Mouse (Mus musculus): ENCODE results near the gene Rerg. TPM values are rescaled to one million over a fixed set of nuclear protein-coding genes. Genes with fewer than 3 reads are reported as not detected.

Gene Rerg
- polyA plus RNA-seq, 1 experiment from 2014 or later, result 3.2 TPM

- 1% methylated on average over 8 of the region's 11 CpGs for WGBS
- Histone ChIP-seq H3K4me1 (replicated peaks) (peaks cover 15% of the 10 kb centered on the region), H3K27me3 (no peaks in the 10 kb centered on the region), H3K27ac (no peak overlapping the region), H3K9me3 (no peaks in the 10 kb centered on the region), H3K4me2 (peak overlapping the region; percentile 41), H3K9ac (no peak overlapping the region), H3K36me3 (no peaks in the 10 kb centered on the region), H3K4me3 (no peak overlapping the region)
- 0 out of 2 replicates have a peak, but pooled peaks have one; percentile 33 for ATAC-seq (ENCODE audit: low FRiP score)
Observed at GRCm38 (mm10) chr6:137142796-137143195, 27.5 kb downstream of the Rerg start.

- H3K4me2 ChIP-seq, result no peak overlapping the region
- no peaks in the 10 kb centered on the region for H3K9me3 ChIP-seq
- no peaks in the 10 kb centered on the region for H3K36me3 ChIP-seq
- no peak for ATAC-seq (ENCODE audit: low FRiP score)
- H3K27ac ChIP-seq, result no peak overlapping the region
- H3K27me3 ChIP-seq, result no peaks in the 10 kb centered on the region
- 65% methylated on average over 5 of the region's 5 CpGs for WGBS
- H3K9ac ChIP-seq, result no peak overlapping the region
- H3K4me3 ChIP-seq, result no peak overlapping the region
- peaks cover 20% of the 10 kb centered on the region for H3K4me1 ChIP-seq (replicated peaks)
Observed at GRCm38 (mm10) chr6:137141247-137141820, 29.0 kb downstream of the Rerg start.

GRCm38 (mm10) chr6:137138822-137139221 lies 31.5 kb downstream of the Rerg start:
- H3K9ac ChIP-seq, result no peak overlapping the region
- no peak for ATAC-seq (ENCODE audit: low FRiP score)
- no peaks in the 10 kb centered on the region for H3K27me3 ChIP-seq
- no peaks in the 10 kb centered on the region for H3K9me3 ChIP-seq
- no peak overlapping the region for H3K27ac ChIP-seq
- H3K4me3 ChIP-seq, result no peak overlapping the region
- peaks cover 37% of the 10 kb centered on the region for H3K4me1 ChIP-seq (replicated peaks)
- no peak overlapping the region for H3K4me2 ChIP-seq
- 80% methylated on average over 8 of the region's 8 CpGs for WGBS
- H3K36me3 ChIP-seq, result no peaks in the 10 kb centered on the region

- H3K27me3 ChIP-seq, result no peaks in the 10 kb centered on the region
- peaks cover 37% of the 10 kb centered on the region for H3K4me1 ChIP-seq (replicated peaks)
- no peak overlapping the region for H3K4me2 ChIP-seq
- ATAC-seq (ENCODE audit: low FRiP score), result no peak
- no peaks in the 10 kb centered on the region for H3K36me3 ChIP-seq
- H3K9me3 ChIP-seq, result no peaks in the 10 kb centered on the region
- H3K9ac ChIP-seq, result no peak overlapping the region
- WGBS, result 50% methylated on average over 3 of the region's 3 CpGs
- no peak overlapping the region for H3K4me3 ChIP-seq
- no peak overlapping the region for H3K27ac ChIP-seq
Observed at GRCm38 (mm10) chr6:137138391-137138790, 31.9 kb downstream of the Rerg start.

GRCm38 (mm10) chr6:137136401-137136800 lies 33.9 kb downstream of the Rerg start:
- H3K4me1 ChIP-seq (replicated peaks), result peaks cover 28% of the 10 kb centered on the region
- H3K9me3 ChIP-seq, result no peaks in the 10 kb centered on the region
- no peak overlapping the region; the same call in 1 of the 2 replicates for H3K4me2 ChIP-seq
- no peaks in the 10 kb centered on the region for H3K36me3 ChIP-seq
- no peak for ATAC-seq (ENCODE audit: low FRiP score)
- no peak overlapping the region for H3K4me3 ChIP-seq
- no peaks in the 10 kb centered on the region for H3K27me3 ChIP-seq
- H3K9ac ChIP-seq, result no peak overlapping the region
- H3K27ac ChIP-seq, result no peak overlapping the region
- 77% methylated on average over 4 of the region's 4 CpGs for WGBS

GRCm38 (mm10) chr6:137135506-137136391 lies 34.5 kb downstream of the Rerg start:
- Histone ChIP-seq H3K27ac (peak overlapping the region; percentile 73), H3K4me2 (peak overlapping the region; percentile 26; the same call in 1 of the 2 replicates), H3K36me3 (no peaks in the 10 kb centered on the region), H3K4me3 (no peak overlapping the region), H3K9me3 (no peaks in the 10 kb centered on the region), H3K4me1 (replicated peaks) (peaks cover 28% of the 10 kb centered on the region), H3K27me3 (no peaks in the 10 kb centered on the region), H3K9ac (no peak overlapping the region)
- 30% methylated on average over 20 of the region's 20 CpGs for WGBS
- ATAC-seq (ENCODE audit: low FRiP score), result peak; percentile 78

GRCm38 (mm10) chr6:137131794-137132193 lies 38.5 kb downstream of the Rerg start:
- H3K9ac ChIP-seq, result no peak overlapping the region
- H3K4me3 ChIP-seq, result no peak overlapping the region
- H3K36me3 ChIP-seq, result no peaks in the 10 kb centered on the region
- no peaks in the 10 kb centered on the region for H3K27me3 ChIP-seq
- H3K4me2 ChIP-seq, result no peak overlapping the region
- H3K9me3 ChIP-seq, result no peaks in the 10 kb centered on the region
- no peak for ATAC-seq (ENCODE audit: low FRiP score)
- peaks cover 27% of the 10 kb centered on the region for H3K4me1 ChIP-seq (replicated peaks)
- WGBS, result 97% methylated on average over 1 of the region's 1 CpGs
- no peak overlapping the region for H3K27ac ChIP-seq

GRCm38 (mm10) chr6:137131349-137131748 lies 38.9 kb downstream of the Rerg start:
- peaks cover 27% of the 10 kb centered on the region for H3K4me1 ChIP-seq (replicated peaks)
- H3K9ac ChIP-seq, result no peak overlapping the region
- no peak overlapping the region for H3K27ac ChIP-seq
- no peaks in the 10 kb centered on the region for H3K27me3 ChIP-seq
- no peaks in the 10 kb centered on the region for H3K9me3 ChIP-seq
- H3K36me3 ChIP-seq, result no peaks in the 10 kb centered on the region
- 64% methylated on average over 6 of the region's 6 CpGs for WGBS
- no peak overlapping the region for H3K4me3 ChIP-seq
- ATAC-seq (ENCODE audit: low FRiP score), result no peak
- H3K4me2 ChIP-seq, result no peak overlapping the region

- Histone ChIP-seq H3K27ac (no peak overlapping the region), H3K36me3 (no peaks in the 10 kb centered on the region), H3K4me3 (no peak overlapping the region), H3K4me2 (no peak overlapping the region), H3K27me3 (no peaks in the 10 kb centered on the region), H3K9me3 (no peaks in the 10 kb centered on the region), H3K9ac (no peak overlapping the region), H3K4me1 (replicated peaks) (peaks cover 11% of the 10 kb centered on the region)
- 59% methylated on average over 5 of the region's 5 CpGs for WGBS
- ATAC-seq (ENCODE audit: low FRiP score), result no peak
Observed at GRCm38 (mm10) chr6:137126861-137127260, 43.4 kb downstream of the Rerg start.

GRCm38 (mm10) chr6:137126224-137126623 lies 44.1 kb downstream of the Rerg start:
- WGBS, result 35% methylated on average over 2 of the region's 2 CpGs
- ATAC-seq (ENCODE audit: low FRiP score), result peak; percentile 36; the same call in 1 of the 2 replicates

GRCm38 (mm10) chr6:137125433-137125832 lies 44.9 kb downstream of the Rerg start:
- Histone ChIP-seq H3K4me1 (replicated peaks) (peaks cover 11% of the 10 kb centered on the region), H3K9ac (no peak overlapping the region), H3K9me3 (no peaks in the 10 kb centered on the region), H3K4me3 (no peak overlapping the region), H3K36me3 (no peaks in the 10 kb centered on the region), H3K27me3 (no peaks in the 10 kb centered on the region), H3K27ac (no peak overlapping the region), H3K4me2 (no peak overlapping the region)
- ATAC-seq (ENCODE audit: low FRiP score), result no peak
- 90% methylated on average over 9 of the region's 9 CpGs for WGBS

More at GRCm38 (mm10) chr6:137126224-137126623, 44.1 kb downstream of the Rerg start:
- no peaks in the 10 kb centered on the region for H3K9me3 ChIP-seq
- no peak overlapping the region for H3K4me3 ChIP-seq
- no peaks in the 10 kb centered on the region for H3K27me3 ChIP-seq
- no peak overlapping the region for H3K9ac ChIP-seq
- no peaks in the 10 kb centered on the region for H3K36me3 ChIP-seq
- peaks cover 11% of the 10 kb centered on the region for H3K4me1 ChIP-seq (replicated peaks)
- H3K4me2 ChIP-seq, result no peak overlapping the region
- no peak overlapping the region for H3K27ac ChIP-seq

GRCm38 (mm10) chr6:137125006-137125405 lies 45.3 kb downstream of the Rerg start:
- no peak for ATAC-seq (ENCODE audit: low FRiP score)
- H3K4me3 ChIP-seq, result no peak overlapping the region
- H3K9me3 ChIP-seq, result no peaks in the 10 kb centered on the region
- WGBS, result 78% methylated on average over 3 of the region's 3 CpGs
- H3K4me2 ChIP-seq, result no peak overlapping the region
- no peak overlapping the region for H3K27ac ChIP-seq
- peaks cover 11% of the 10 kb centered on the region for H3K4me1 ChIP-seq (replicated peaks)
- no peaks in the 10 kb centered on the region for H3K27me3 ChIP-seq
- no peaks in the 10 kb centered on the region for H3K36me3 ChIP-seq
- H3K9ac ChIP-seq, result no peak overlapping the region

Measured in hindbrain, embryonic 13.5 days (tissue).